In the genomic region with DNA sequence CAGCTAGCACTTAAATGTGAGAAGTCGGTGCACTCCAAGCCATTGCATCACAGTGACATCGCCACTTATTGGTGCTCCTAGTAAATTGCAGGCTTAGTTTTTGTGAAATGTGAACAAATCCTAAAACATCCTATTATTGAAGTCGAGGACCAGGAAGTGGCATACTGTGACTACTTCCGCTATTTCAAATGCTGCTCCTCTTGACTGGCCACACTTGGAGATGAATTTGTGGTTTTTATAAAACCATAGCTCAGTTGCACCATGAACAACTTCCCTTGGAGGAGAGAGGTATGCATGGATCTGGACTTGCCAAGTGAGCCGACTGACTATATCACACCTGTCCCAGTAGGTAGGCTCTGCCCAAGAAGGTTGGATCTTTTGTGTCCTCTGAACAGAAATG, we compare ENCODE assay signal across 30 mouse cellular contexts.
DNase-seq lines count a peak whose midpoint lies in the region; ATAC-seq and TF ChIP-seq lines count a peak whose summit lies in the region.
"Had no signal": no experiment of that assay in that cellular context is flagged by ENCODE, and none has a peak within 500 bp of the region (broad histone marks: within the 10 kb centered on the region; RNA-seq: fewer than 3 reads in every experiment).

No protein-coding gene starts in this region.

- 90% methylated on average over 5 of the region's 5 CpGs for WGBS in heart, adult 2 months
- WGBS in lung, postnatal 0 days, result 74% methylated on average over 5 of the region's 5 CpGs
- 87% methylated on average over 5 of the region's 5 CpGs for WGBS in forebrain, embryonic 13.5 days

- peak; percentile 44 for TF ChIP-seq CTCF in heart, adult 2 months (IDR thresholded peaks at IDR 0.05)
- TF ChIP-seq CTCF in lung, postnatal 0 days (IDR thresholded peaks at IDR 0.05), result 0 out of 2 replicates have a peak, but pooled peaks have one; percentile 3

- H3K9me3 ChIP-seq in lung, postnatal 0 days (ENCODE audit: low read length), result no peaks in the 10 kb centered on the region
- H3K9me3 ChIP-seq in forebrain, embryonic 13.5 days (replicated peaks), result no peaks in the 10 kb centered on the region
- H3K9me3 ChIP-seq: embryonic facial prominence, embryonic 13.5 days; forebrain, embryonic 10.5 days; hindbrain, embryonic 13.5 days; limb, embryonic 12.5 days; liver, embryonic 15.5 days; stomach, embryonic 15.5 days had no signal

- no peak overlapping the region for H3K9ac ChIP-seq in heart, adult 2 months (ENCODE audit: low read depth, low read length)
- H3K9ac ChIP-seq in lung, postnatal 0 days (replicated peaks; ENCODE audit: low read depth), result no peak overlapping the region
- no peak overlapping the region for H3K9ac ChIP-seq in forebrain, embryonic 13.5 days
- H3K9ac ChIP-seq: embryonic facial prominence, embryonic 13.5 days; hindbrain, embryonic 13.5 days; limb, embryonic 12.5 days; liver, embryonic 15.5 days; lung, embryonic 14.5 days; stomach, embryonic 15.5 days had no signal

- ATAC-seq in lung, postnatal 0 days, result no peak
- ATAC-seq in granulocyte monocyte progenitor cell, adult 5-6 weeks (replicated peaks; ENCODE audit: poor library complexity, severe bottlenecking), result peak; percentile 87
- no peak for ATAC-seq in forebrain, embryonic 13.5 days
- ATAC-seq: CD4-positive, CD25-positive, alpha-beta regulatory T cell, adult 4 months; forebrain, embryonic 16.5 days; intestine, embryonic 16.5 days had no signal

- intact Hi-C loops in heart, adult 2 months (cut with DNase I), result no loop called here
- intact Hi-C loops in heart, postnatal 25 days (cut with DNase I), result no loop called here

- no peak overlapping the region for H3K4me2 ChIP-seq in lung, postnatal 0 days (replicated peaks; ENCODE audit: low read depth, low read length)
- no peak overlapping the region for H3K4me2 ChIP-seq in forebrain, embryonic 13.5 days
- H3K4me2 ChIP-seq: embryonic facial prominence, embryonic 13.5 days; heart, embryonic 11.5 days; hindbrain, embryonic 13.5 days; limb, embryonic 12.5 days; liver, embryonic 15.5 days; lung, embryonic 14.5 days; stomach, embryonic 15.5 days had no signal

- no peak for TF ChIP-seq EP300 in heart, adult 2 months (IDR thresholded peaks at IDR 0.05; ENCODE audit: insufficient read depth, low read depth, low read length)
- no peak for TF ChIP-seq EP300 in lung, postnatal 0 days (IDR thresholded peaks at IDR 0.05)

- no peaks in the 10 kb centered on the region for H3K79me2 ChIP-seq in heart, adult 2 months (replicated peaks; ENCODE audit: control insufficient read depth, insufficient read depth, low read length)

- H3K36me3 ChIP-seq in heart, adult 2 months (ENCODE audit: control insufficient read depth, insufficient read depth, low read length), result no peaks in the 10 kb centered on the region; the same call in 1 of the 2 replicates
- H3K36me3 ChIP-seq in lung, postnatal 0 days (ENCODE audit: insufficient read depth, low read length), result no peaks in the 10 kb centered on the region
- no peaks in the 10 kb centered on the region for H3K36me3 ChIP-seq in forebrain, embryonic 13.5 days (ENCODE audit: poor library complexity, severe bottlenecking)
- H3K36me3 ChIP-seq: forebrain, embryonic 10.5 days; hindbrain, embryonic 13.5 days; liver, embryonic 15.5 days; stomach, embryonic 15.5 days had no signal

- DNase-seq in heart, adult 2 months, result no peak
- DNase-seq in heart, postnatal 25 days (ENCODE audit: low spot score), result no peak
- no peak for DNase-seq in lung, postnatal 0 days (ENCODE audit: low spot score)
- no peak for DNase-seq in lung, postnatal 10 days
- no peak for DNase-seq in cerebellum, postnatal 14 days
- DNase-seq: adrenal gland, adult 8-10 months; cerebellum, adult 11 months; cerebellum, adult 9-10 months; gastrocnemius, postnatal 14 days; heart, adult 11 months; heart, postnatal 4 days; kidney, postnatal 36 days; layer of hippocampus, postnatal 36 days; lung, embryonic 14.5 days; lung, postnatal 36 days; midbrain, embryonic 14.5 days; right cerebral cortex, postnatal 25 days; thymus, postnatal 14 days had no signal

- no peak for TF ChIP-seq POLR2A in heart, adult 2 months (IDR thresholded peaks at IDR 0.05; ENCODE audit: insufficient read depth, low read depth, low read length)

- no peak overlapping the region for H3K4me3 ChIP-seq in heart, adult 2 months
- H3K4me3 ChIP-seq in lung, postnatal 0 days (ENCODE audit: low read depth, low read length), result no peak overlapping the region
- H3K4me3 ChIP-seq in forebrain, embryonic 13.5 days, result no peak overlapping the region
- H3K4me3 ChIP-seq: embryonic facial prominence, embryonic 13.5 days; forebrain, embryonic 10.5 days; hindbrain, embryonic 13.5 days; limb, embryonic 12.5 days; liver, embryonic 15.5 days; stomach, embryonic 15.5 days had no signal

- no peaks in the 10 kb centered on the region for H3K27me3 ChIP-seq in heart, adult 2 months (ENCODE audit: control insufficient read depth, insufficient read depth, low read length)
- H3K27me3 ChIP-seq in lung, postnatal 0 days (replicated peaks; ENCODE audit: insufficient read depth, low read length), result no peaks in the 10 kb centered on the region
- no peaks in the 10 kb centered on the region for H3K27me3 ChIP-seq in forebrain, embryonic 13.5 days
- H3K27me3 ChIP-seq: embryonic facial prominence, embryonic 13.5 days; limb, embryonic 12.5 days; liver, embryonic 15.5 days; stomach, embryonic 15.5 days had no signal

- no peak overlapping the region for H3K27ac ChIP-seq in heart, adult 2 months
- no peak overlapping the region for H3K27ac ChIP-seq in lung, postnatal 0 days (ENCODE audit: low read length)
- H3K27ac ChIP-seq in forebrain, embryonic 13.5 days, result no peak overlapping the region
- H3K27ac ChIP-seq: embryonic facial prominence, embryonic 13.5 days; forebrain, embryonic 10.5 days; limb, embryonic 12.5 days; liver, embryonic 15.5 days had no signal

- H3K4me1 ChIP-seq in heart, adult 2 months (ENCODE audit: control insufficient read depth, insufficient read depth, low read length), result peaks cover 12% of the 10 kb centered on the region
- H3K4me1 ChIP-seq in lung, postnatal 0 days (ENCODE audit: insufficient read depth, low read depth, low read length), result no peaks in the 10 kb centered on the region; the same call in 1 of the 2 replicates
- H3K4me1 ChIP-seq in forebrain, embryonic 13.5 days, result peaks cover 23% of the 10 kb centered on the region
- H3K4me1 ChIP-seq: liver, embryonic 15.5 days had no signal
